Mouse (Mus musculus) lung, postnatal 0 days (tissue): ENCODE data around the gene Ppil1. TPM values are rescaled to one million over a fixed set of nuclear protein-coding genes. Genes with fewer than 3 reads are reported as not detected.
A peak's percentile ranks its signal among the peaks of the same experiment; 100 is the strongest.

Experiments
- ATAC-seq: fragments of 200-750 bp; cut with Nextera tagmentation; 2 replicates; pipeline ENCODE4 v1.8.0; 2017; ENCODE audit warnings: moderate library complexity
- DNase-seq: peaks from one replicate; pipeline ENCODE4 v3.0.0-alpha.2; 2016; ENCODE audit warnings: low spot score
- H3K27ac ChIP-seq: fragments of 300-500 bp; sonication (generic); 2 replicates; pipeline ENCODE4 v1.5.1; 2014; ENCODE audit warnings: antibody characterized with exemption, mild to moderate bottlenecking, low read length, mixed read lengths
- H3K27me3 ChIP-seq: fragments of 300-500 bp; sonication (generic); replicated peaks from 2 replicates; pipeline ENCODE4 v1.6.1; 2014; ENCODE audit warnings: low read length, mixed read lengths; ENCODE audit not compliant: insufficient read depth
- H3K36me3 ChIP-seq: fragments of 300-500 bp; sonication (generic); 2 replicates; pipeline ENCODE4 v1.6.1; 2014; ENCODE audit warnings: low read length, mixed read lengths; ENCODE audit not compliant: insufficient read depth
- H3K4me1 ChIP-seq: fragments of 300-500 bp; sonication (generic); 2 replicates; pipeline ENCODE4 v1.6.1; 2014; ENCODE audit warnings: antibody characterized with exemption, low read depth, low read length, mixed read lengths; ENCODE audit not compliant: insufficient read depth
- H3K4me2 ChIP-seq: fragments of 300-500 bp; sonication (generic); replicated peaks from 2 replicates; pipeline ENCODE4 v1.6.1; 2014; ENCODE audit warnings: low read depth, mild to moderate bottlenecking, low read length, moderate library complexity, mixed read lengths
- H3K4me3 ChIP-seq: fragments of 300-500 bp; sonication (generic); 2 replicates; pipeline ENCODE4 v1.5.1; 2014; ENCODE audit warnings: low read depth, low read length
- H3K9ac ChIP-seq: fragments of 300-500 bp; sonication (generic); replicated peaks from 2 replicates; pipeline ENCODE4 v1.6.1; 2014; ENCODE audit warnings: low read depth, mild to moderate bottlenecking
- H3K9me3 ChIP-seq: fragments of 300-500 bp; sonication (generic); 2 replicates; pipeline ENCODE4 v1.6.1; 2016; ENCODE audit warnings: low read length, mixed read lengths
- CTCF ChIP-seq: IDR thresholded peaks from 2 replicates; pipeline ENCODE4 v1.5.1; 2016; ENCODE audit warnings: antibody characterized with exemption, mild to moderate bottlenecking
- EP300 ChIP-seq: IDR thresholded peaks from 2 replicates; pipeline ENCODE4 v1.6.1; 2016; ENCODE audit warnings: antibody characterized with exemption, mild to moderate bottlenecking, control low read depth
- WGBS: fragments of 180-500 bp; shearing (Covaris S2); extraction: QIAGEN DNeasy Blood & Tissue Kit; methylation state at CpG from one replicate; pipeline ENCODE4 v1.1.7; 2014; 5-methylcytosine and 5-hydroxymethylcytosine counted together
- polyA plus RNA-seq: library from polyadenylated mRNA; unstranded; fragments of >200 nt; fragmentation: Nextera tagmentation; extraction: Ambion mirVana; gene quantifications from 2 replicates; pipeline ENCODE4 v1.2.1, GENCODE M21; 2015

Gene Ppil1
- polyA plus RNA-seq, 1 experiment from 2014 or later, result 44.5 TPM

GRCm38 (mm10) chr17:29264760-29265159 is 774 bp upstream of the Ppil1 start:
- peaks cover 4% of the 10 kb centered on the region; the same call in 1 of the 2 replicates for H3K4me1 ChIP-seq
- TF ChIP-seq EP300 (no peak), CTCF (no peak)
- WGBS, result 57% methylated on average over 5 of the region's 5 CpGs
- no peaks in the 10 kb centered on the region for H3K36me3 ChIP-seq
- H3K27ac ChIP-seq, result peak overlapping the region; percentile 96
- no peaks in the 10 kb centered on the region for H3K27me3 ChIP-seq
- DNase-seq (peak; percentile 39), ATAC-seq (no peak)
- no peaks in the 10 kb centered on the region for H3K9me3 ChIP-seq
- H3K4me2 ChIP-seq, result peak overlapping the region; percentile 87
- no peak overlapping the region for H3K9ac ChIP-seq
- H3K4me3 ChIP-seq, result no peak overlapping the region

- peaks cover 4% of the 10 kb centered on the region for H3K4me1 ChIP-seq
- DNase-seq, result no peak
- H3K9ac ChIP-seq, result peak overlapping the region; percentile 75
- peak overlapping the region; percentile 75 for H3K4me3 ChIP-seq
- no peaks in the 10 kb centered on the region for H3K9me3 ChIP-seq
- H3K27ac ChIP-seq, result peak overlapping the region; percentile 96
- H3K27me3 ChIP-seq, result no peaks in the 10 kb centered on the region
- under 1% methylated on average over 14 of the region's 14 CpGs for WGBS
- peak; percentile 1; the same call in 1 of the 2 replicates for ATAC-seq
- H3K4me2 ChIP-seq, result peak overlapping the region; percentile 87
- TF ChIP-seq EP300, result no peak
- TF ChIP-seq CTCF, result no peak
- no peaks in the 10 kb centered on the region for H3K36me3 ChIP-seq
These were observed 569 bp downstream of the Ppil1 start for GRCm38 (mm10) chr17:29263417-29263816.

GRCm38 (mm10) chr17:29262259-29262649 is 1.7 kb downstream of the Ppil1 start:
- Histone ChIP-seq H3K4me1 (peaks cover 4% of the 10 kb centered on the region), H3K4me3 (no peak overlapping the region), H3K36me3 (no peaks in the 10 kb centered on the region), H3K9ac (no peak overlapping the region), H3K27me3 (no peaks in the 10 kb centered on the region), H3K9me3 (no peaks in the 10 kb centered on the region), H3K4me2 (no peak overlapping the region), H3K27ac (no peak overlapping the region)
- ATAC-seq (no peak), DNase-seq (no peak)
- WGBS, result 9% methylated on average over 2 of the region's 2 CpGs
- TF ChIP-seq EP300 (no peak), CTCF (no peak)

- Histone ChIP-seq H3K27me3 (no peaks in the 10 kb centered on the region), H3K9me3 (no peaks in the 10 kb centered on the region), H3K27ac (no peak overlapping the region), H3K4me1 (peaks cover 4% of the 10 kb centered on the region), H3K36me3 (no peaks in the 10 kb centered on the region), H3K4me2 (no peak overlapping the region), H3K9ac (no peak overlapping the region), H3K4me3 (no peak overlapping the region)
- no peak for ATAC-seq
- DNase-seq, result no peak
- whole genome bisulfite sequencing, result 83% methylated on average over 22 of the region's 22 CpGs
- TF ChIP-seq CTCF (no peak), EP300 (no peak)
These were observed 2.3 kb downstream of the Ppil1 start for GRCm38 (mm10) chr17:29261603-29262258.

GRCm38 (mm10) chr17:29260501-29260900 is 3.5 kb downstream of the Ppil1 start:
- Histone ChIP-seq H3K27me3 (no peaks in the 10 kb centered on the region), H3K27ac (no peak overlapping the region), H3K4me3 (no peak overlapping the region), H3K9ac (no peak overlapping the region), H3K9me3 (no peaks in the 10 kb centered on the region), H3K36me3 (no peaks in the 10 kb centered on the region), H3K4me2 (no peak overlapping the region), H3K4me1 (peaks cover 4% of the 10 kb centered on the region)
- ATAC-seq (no peak), DNase-seq (no peak)
- WGBS, result 80% methylated on average over 15 of the region's 15 CpGs
- TF ChIP-seq EP300 (no peak), CTCF (no peak)

GRCm38 (mm10) chr17:29259489-29259888 is 4.5 kb downstream of the Ppil1 start:
- no peaks in the 10 kb centered on the region for H3K36me3 ChIP-seq
- no peak overlapping the region for H3K9ac ChIP-seq
- peak; percentile 69 for ATAC-seq

More at GRCm38 (mm10) chr17:29259489-29259888, 4.5 kb downstream of the Ppil1 start:
- Histone ChIP-seq H3K27me3 (no peaks in the 10 kb centered on the region), H3K27ac (no peak overlapping the region), H3K4me3 (no peak overlapping the region), H3K4me1 (peaks cover 3% of the 10 kb centered on the region), H3K4me2 (no peak overlapping the region), H3K9me3 (no peaks in the 10 kb centered on the region)
- WGBS, result 5% methylated on average over 3 of the region's 3 CpGs
- TF ChIP-seq CTCF (peak; percentile 98), EP300 (no peak)
- DNase-seq, result peak; percentile 86
